Mouse (Mus musculus): ENCODE results near the gene Atg14.
A peak's percentile ranks its signal among the peaks of the same experiment; 100 is the strongest.

- TF ChIP-seq CTCF (IDR thresholded peaks at IDR 0.05; ENCODE audit: borderline replicate concordance, insufficient read depth, low read length) (peak; percentile 74; the same call in 1 of the 2 replicates), POLR2A (IDR thresholded peaks at IDR 0.05; ENCODE audit: low read depth, low read length) (no peak)
These were observed 41.4 kb downstream of the Atg14 start for GRCm38 (mm10) chr14:47529019-47529418.
